Mouse (Mus musculus) thymus, adult 2 months (tissue): ENCODE data around the gene Hectd1. TPM values are rescaled to one million over a fixed set of nuclear protein-coding genes. Genes with fewer than 3 reads are reported as not detected.

Source experiments
- DNase-seq: peaks from one replicate; pipeline ENCODE4 v3.0.0; 2021
- H3K27ac ChIP-seq: fragments of 200-500 bp; 2 replicates; pipeline ENCODE4 v1.5.1; 2012; ENCODE audit warnings: low read length, control low read depth; ENCODE audit not compliant: control insufficient read depth, insufficient read depth
- H3K27me3 ChIP-seq: fragments of 200-500 bp; 2 replicates; pipeline ENCODE4 v1.6.1; 2012; ENCODE audit warnings: mild to moderate bottlenecking, low read length, moderate library complexity, mixed read lengths; ENCODE audit not compliant: control insufficient read depth, insufficient read depth
- H3K36me3 ChIP-seq: fragments of 200-500 bp; 2 replicates; pipeline ENCODE4 v1.6.1; 2012; ENCODE audit warnings: mild to moderate bottlenecking, low read length, moderate library complexity; ENCODE audit not compliant: control insufficient read depth, insufficient read depth
- H3K4me1 ChIP-seq: fragments of 200-500 bp; replicated peaks from 2 replicates; pipeline ENCODE4 v1.6.1; 2012; ENCODE audit warnings: low read length; ENCODE audit not compliant: control insufficient read depth, insufficient read depth
- H3K4me3 ChIP-seq: fragments of 200-500 bp; 2 replicates; pipeline ENCODE4 v1.5.1; 2012; ENCODE audit warnings: mild to moderate bottlenecking, low read length, control low read depth, moderate library complexity; ENCODE audit not compliant: control insufficient read depth, insufficient read depth
- CTCF ChIP-seq: fragments of 200-500 bp; IDR thresholded peaks from 2 replicates; pipeline ENCODE4 v1.5.1; 2012; ENCODE audit warnings: mild to moderate bottlenecking, control low read depth, low read length, moderate library complexity, borderline replicate concordance; ENCODE audit not compliant: control insufficient read depth, poor library complexity, insufficient read depth; ENCODE audit errors: extremely low read depth
- POLR2A ChIP-seq: fragments of 200-500 bp; IDR thresholded peaks from 2 replicates; pipeline ENCODE4 v1.6.1; 2012; ENCODE audit warnings: mild to moderate bottlenecking, low read length, control low read depth, moderate library complexity; ENCODE audit not compliant: control insufficient read depth, poor library complexity, insufficient read depth; ENCODE audit errors: extremely low read depth
- whole genome bisulfite sequencing: fragments of 180-500 bp; shearing (Covaris S2); methylation state at CpG from one replicate; pipeline ENCODE4 v1.1.7; 2018; 5-methylcytosine and 5-hydroxymethylcytosine counted together
- polyA plus RNA-seq: library from polyadenylated mRNA; depleted of rRNA; stranded (reverse); fragments of >200 nt; gene quantifications from 2 replicates; pipeline ENCODE4 v1.2.3, GENCODE M21; 2012

Hectd1 gene
- polyA plus RNA-seq, 1 experiment, result 27.7 TPM

GRCm38 (mm10) chr12:51851617-51852016 lies 22.3 kb upstream of the Hectd1 start:
- WGBS, result 45% methylated on average over 4 of the region's 4 CpGs
- Histone ChIP-seq H3K27ac (no peak overlapping the region), H3K36me3 (no peaks in the 10 kb centered on the region), H3K27me3 (no peaks in the 10 kb centered on the region), H3K4me1 (peaks cover 3% of the 10 kb centered on the region), H3K4me3 (no peak overlapping the region)
- no peak for TF ChIP-seq POLR2A
- TF ChIP-seq CTCF, result no peak
- no peak for DNase-seq

GRCm38 (mm10) chr12:51851155-51851554 lies 21.8 kb upstream of the Hectd1 start:
- TF ChIP-seq POLR2A (no peak), CTCF (no peak)
- Histone ChIP-seq H3K4me1 (peaks cover 1% of the 10 kb centered on the region), H3K4me3 (no peak overlapping the region), H3K27me3 (no peaks in the 10 kb centered on the region), H3K36me3 (no peaks in the 10 kb centered on the region), H3K27ac (no peak overlapping the region)
- no peak for DNase-seq
- 57% methylated on average over 3 of the region's 3 CpGs for WGBS

- no peak overlapping the region for H3K4me3 ChIP-seq
- no peaks in the 10 kb centered on the region for H3K36me3 ChIP-seq
- no peak for TF ChIP-seq CTCF
- no peak for TF ChIP-seq POLR2A
- H3K4me1 ChIP-seq, result no peaks in the 10 kb centered on the region
- WGBS, result 71% methylated on average over 4 of the region's 4 CpGs
- DNase-seq, result no peak
- H3K27me3 ChIP-seq, result no peaks in the 10 kb centered on the region
- no peak overlapping the region for H3K27ac ChIP-seq
Observed at GRCm38 (mm10) chr12:51850339-51850738, 21.0 kb upstream of the Hectd1 start.

- H3K36me3 ChIP-seq, result no peaks in the 10 kb centered on the region
- no peaks in the 10 kb centered on the region for H3K27me3 ChIP-seq
- H3K27ac ChIP-seq, result no peak overlapping the region
- WGBS, result 38% methylated on average over 2 of the region's 2 CpGs
- DNase-seq, result no peak
- H3K4me1 ChIP-seq, result no peaks in the 10 kb centered on the region
- TF ChIP-seq POLR2A, result no peak
- H3K4me3 ChIP-seq, result no peak overlapping the region
Observed at GRCm38 (mm10) chr12:51849902-51850301, 20.6 kb upstream of the Hectd1 start.

- no peak for DNase-seq
- Histone ChIP-seq H3K27me3 (no peaks in the 10 kb centered on the region), H3K36me3 (no peaks in the 10 kb centered on the region), H3K27ac (no peak overlapping the region), H3K4me1 (no peaks in the 10 kb centered on the region), H3K4me3 (no peak overlapping the region)
- TF ChIP-seq POLR2A (no peak), CTCF (no peak)
- WGBS, result 33% methylated on average over 9 of the region's 9 CpGs
Observed at GRCm38 (mm10) chr12:51847953-51848680, 18.8 kb upstream of the Hectd1 start.

DNA sequence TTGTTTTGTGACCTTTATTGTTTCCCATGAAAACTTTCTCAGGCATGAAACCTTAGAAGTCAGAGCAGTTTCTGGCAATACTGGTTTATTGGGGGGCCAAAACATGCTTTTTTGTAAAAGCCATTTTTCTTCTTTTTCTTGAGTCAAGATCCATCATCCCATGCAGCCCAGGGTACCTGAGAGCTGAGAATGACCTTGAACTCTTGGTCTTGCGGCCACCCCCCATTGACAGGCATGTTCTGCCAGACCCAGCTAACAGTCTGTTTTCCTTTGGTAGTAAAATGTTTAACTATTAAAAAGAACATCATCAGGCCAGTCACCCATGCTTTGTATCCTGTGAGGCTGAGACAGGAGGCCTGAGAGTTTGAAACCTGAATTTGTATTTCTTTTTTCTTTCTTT lies 15.9 kb upstream of the Hectd1 start:
- 52% methylated on average over 1 of the region's 1 CpGs for WGBS

DNA sequence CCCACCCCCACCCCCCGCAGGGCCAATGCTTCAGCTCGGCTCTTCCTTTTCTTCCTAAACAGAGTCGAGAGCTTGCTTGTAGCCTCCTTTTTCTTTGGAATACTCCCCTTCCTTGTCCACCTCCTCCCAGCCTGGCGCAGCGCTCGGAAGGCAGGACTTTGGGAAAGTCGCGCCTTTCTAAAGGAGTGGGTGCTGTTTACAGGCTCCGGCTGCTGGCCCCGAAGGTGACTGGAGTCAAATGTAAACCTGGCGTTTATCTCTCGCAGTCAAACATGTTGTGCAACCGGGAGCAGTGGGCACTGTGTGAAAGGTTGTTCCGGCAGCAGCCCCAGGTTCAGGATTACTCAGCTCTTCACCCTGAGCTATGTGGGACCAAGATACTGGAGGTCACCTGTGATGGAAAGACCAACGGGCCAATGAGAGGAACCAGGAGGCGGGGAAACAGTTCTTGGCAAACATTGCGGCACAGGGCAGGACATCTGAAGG lies 15.5 kb upstream of the Hectd1 start:
- Histone ChIP-seq H3K4me1 (no peaks in the 10 kb centered on the region), H3K4me3 (peak overlapping the region; percentile 58), H3K36me3 (no peaks in the 10 kb centered on the region), H3K27me3 (no peaks in the 10 kb centered on the region), H3K27ac (peak overlapping the region; percentile 79)
- peak; percentile 94 for DNase-seq
- 1% methylated on average over 17 of the region's 17 CpGs for WGBS
- TF ChIP-seq POLR2A, result peak; percentile 59; the same call in 1 of the 2 replicates
- no peak for TF ChIP-seq CTCF

More for the DNA sequence above, 15.9 kb upstream of the Hectd1 start:
- Histone ChIP-seq H3K27ac (no peak overlapping the region), H3K27me3 (no peaks in the 10 kb centered on the region), H3K4me1 (no peaks in the 10 kb centered on the region), H3K36me3 (no peaks in the 10 kb centered on the region), H3K4me3 (no peak overlapping the region)
- TF ChIP-seq POLR2A (no peak), CTCF (no peak)
- DNase-seq, result no peak
